Mouse (Mus musculus) thymus, adult 2 months (tissue): ENCODE data around the gene Nrip1. TPM values are rescaled to one million over a fixed set of nuclear protein-coding genes. Genes with fewer than 3 reads are reported as not detected.
A peak's percentile ranks its signal among the peaks of the same experiment; 100 is the strongest.

ENCODE experiments used
- DNase-seq: peaks from one replicate; pipeline ENCODE4 v3.0.0; 2021
- H3K27ac ChIP-seq: fragments of 200-500 bp; 2 replicates; pipeline ENCODE4 v1.5.1; 2012; ENCODE audit warnings: low read length, control low read depth; ENCODE audit not compliant: control insufficient read depth, insufficient read depth
- H3K27me3 ChIP-seq: fragments of 200-500 bp; 2 replicates; pipeline ENCODE4 v1.6.1; 2012; ENCODE audit warnings: mild to moderate bottlenecking, low read length, moderate library complexity, mixed read lengths; ENCODE audit not compliant: control insufficient read depth, insufficient read depth
- H3K36me3 ChIP-seq: fragments of 200-500 bp; 2 replicates; pipeline ENCODE4 v1.6.1; 2012; ENCODE audit warnings: mild to moderate bottlenecking, low read length, moderate library complexity; ENCODE audit not compliant: control insufficient read depth, insufficient read depth
- H3K4me1 ChIP-seq: fragments of 200-500 bp; replicated peaks from 2 replicates; pipeline ENCODE4 v1.6.1; 2012; ENCODE audit warnings: low read length; ENCODE audit not compliant: control insufficient read depth, insufficient read depth
- H3K4me3 ChIP-seq: fragments of 200-500 bp; 2 replicates; pipeline ENCODE4 v1.5.1; 2012; ENCODE audit warnings: mild to moderate bottlenecking, low read length, control low read depth, moderate library complexity; ENCODE audit not compliant: control insufficient read depth, insufficient read depth
- CTCF ChIP-seq: fragments of 200-500 bp; IDR thresholded peaks from 2 replicates; pipeline ENCODE4 v1.5.1; 2012; ENCODE audit warnings: mild to moderate bottlenecking, control low read depth, low read length, moderate library complexity, borderline replicate concordance; ENCODE audit not compliant: control insufficient read depth, poor library complexity, insufficient read depth; ENCODE audit errors: extremely low read depth
- POLR2A ChIP-seq: fragments of 200-500 bp; IDR thresholded peaks from 2 replicates; pipeline ENCODE4 v1.6.1; 2012; ENCODE audit warnings: mild to moderate bottlenecking, low read length, control low read depth, moderate library complexity; ENCODE audit not compliant: control insufficient read depth, poor library complexity, insufficient read depth; ENCODE audit errors: extremely low read depth
- WGBS: fragments of 180-500 bp; shearing (Covaris S2); methylation state at CpG from one replicate; pipeline ENCODE4 v1.1.7; 2018; 5-methylcytosine and 5-hydroxymethylcytosine counted together
- polyA plus RNA-seq: library from polyadenylated mRNA; depleted of rRNA; stranded (reverse); fragments of >200 nt; gene quantifications from 2 replicates; pipeline ENCODE4 v1.2.3, GENCODE M21; 2012

The Nrip1 gene
- polyA plus RNA-seq, 1 experiment, result 23.7 TPM

DNA sequence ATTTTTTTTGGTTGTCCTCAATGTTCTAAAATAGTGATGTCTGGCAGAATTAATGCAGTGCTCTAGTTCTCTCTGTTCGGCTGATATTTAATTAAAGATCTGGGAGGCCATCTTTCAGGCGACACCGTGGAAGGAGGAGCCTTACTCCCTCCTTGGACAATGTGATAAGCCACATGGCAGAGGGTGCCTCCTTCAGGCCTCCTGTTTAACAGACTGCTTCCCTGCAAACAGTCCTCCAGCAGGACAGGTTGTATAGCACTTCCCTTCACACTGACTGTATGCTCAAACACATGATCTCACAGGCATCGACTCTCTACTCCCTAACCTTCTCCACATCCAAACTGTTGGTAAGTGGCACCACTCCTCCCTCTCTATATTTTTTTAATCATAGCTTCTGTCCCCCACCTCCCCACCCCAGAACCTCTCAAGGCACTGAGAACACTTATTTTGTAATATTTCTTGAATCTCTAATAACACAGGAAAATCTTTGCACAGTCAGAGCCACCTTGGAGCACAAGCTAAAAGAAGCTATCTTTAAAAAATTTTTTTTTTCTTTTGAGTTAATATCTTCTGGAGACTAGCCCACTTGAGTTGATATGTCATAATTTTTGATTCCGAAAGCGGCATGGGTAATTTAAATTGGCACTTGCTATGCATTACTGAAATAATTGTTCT lies 3.4 kb downstream of the Nrip1 start:
- H3K4me3 ChIP-seq, result no peak overlapping the region
- no peak overlapping the region for H3K27ac ChIP-seq
- no peaks in the 10 kb centered on the region for H3K36me3 ChIP-seq
- WGBS, result 17% methylated on average over 6 of the region's 6 CpGs
- DNase-seq, result peak; percentile 47
- H3K4me1 ChIP-seq, result peaks cover 23% of the 10 kb centered on the region
- no peaks in the 10 kb centered on the region for H3K27me3 ChIP-seq
- TF ChIP-seq POLR2A (no peak), CTCF (no peak)

DNA sequence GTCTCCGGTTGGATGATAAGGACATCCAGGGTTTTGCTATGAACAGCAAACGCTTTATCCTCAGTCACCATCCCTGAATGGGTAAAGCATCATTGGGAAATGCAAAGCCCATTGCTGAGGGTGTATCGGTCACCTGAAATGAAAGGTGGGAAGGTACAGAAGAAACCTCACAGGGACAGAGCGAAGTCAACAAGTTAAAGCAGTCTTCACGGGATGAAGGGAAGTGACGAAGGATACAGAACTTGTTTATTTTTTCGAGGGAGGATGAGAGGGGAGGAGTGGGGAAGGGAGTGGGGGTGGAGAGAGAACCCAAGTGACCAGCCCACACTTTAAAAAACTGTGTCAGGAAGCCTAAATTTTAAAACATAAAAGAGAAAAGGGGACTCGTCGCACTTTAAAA lies 4.4 kb downstream of the Nrip1 start:
- peaks cover 25% of the 10 kb centered on the region for H3K4me1 ChIP-seq
- no peaks in the 10 kb centered on the region for H3K27me3 ChIP-seq
- no peak overlapping the region for H3K4me3 ChIP-seq
- TF ChIP-seq POLR2A (no peak), CTCF (no peak)
- H3K36me3 ChIP-seq, result no peaks in the 10 kb centered on the region
- 76% methylated on average over 9 of the region's 9 CpGs for WGBS
- no peak for DNase-seq
- no peak overlapping the region for H3K27ac ChIP-seq

DNA sequence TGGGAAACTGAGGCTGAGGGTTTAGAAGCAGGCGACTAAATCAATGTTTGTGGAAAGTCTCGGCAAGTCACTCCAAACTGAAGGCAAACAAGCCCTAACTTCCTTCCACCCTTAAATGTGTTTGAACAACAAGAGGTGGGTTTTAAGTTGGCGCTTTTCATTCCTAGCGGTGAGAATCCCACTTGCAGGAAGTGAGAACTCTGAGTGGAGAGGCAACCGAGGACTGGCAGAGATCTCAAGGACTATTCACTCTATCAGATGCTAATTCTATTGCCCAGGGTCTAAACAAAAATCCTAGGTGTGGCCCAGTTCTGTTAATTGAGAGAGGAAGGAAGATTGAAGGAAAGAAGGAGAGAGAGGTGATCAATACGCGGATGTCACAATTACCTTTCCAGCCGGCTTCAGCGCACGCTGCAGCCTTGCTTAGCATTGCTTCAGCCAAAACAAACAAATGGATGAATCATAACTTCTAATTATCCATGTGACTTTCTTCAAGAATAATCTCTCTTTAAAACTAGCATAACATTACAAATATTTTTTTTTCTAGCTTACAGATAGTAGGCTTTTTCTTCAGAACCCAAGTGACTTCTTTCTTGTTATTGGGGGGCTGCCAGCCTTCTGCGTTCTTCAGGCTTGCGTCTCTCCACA lies 6.2 kb downstream of the Nrip1 start:
- TF ChIP-seq POLR2A (no peak), CTCF (no peak)
- no peaks in the 10 kb centered on the region for H3K27me3 ChIP-seq
- no peak overlapping the region for H3K27ac ChIP-seq
- no peak for DNase-seq
- H3K4me1 ChIP-seq, result peaks cover 37% of the 10 kb centered on the region
- no peak overlapping the region for H3K4me3 ChIP-seq
- H3K36me3 ChIP-seq, result no peaks in the 10 kb centered on the region
- WGBS, result 86% methylated on average over 12 of the region's 12 CpGs

DNA sequence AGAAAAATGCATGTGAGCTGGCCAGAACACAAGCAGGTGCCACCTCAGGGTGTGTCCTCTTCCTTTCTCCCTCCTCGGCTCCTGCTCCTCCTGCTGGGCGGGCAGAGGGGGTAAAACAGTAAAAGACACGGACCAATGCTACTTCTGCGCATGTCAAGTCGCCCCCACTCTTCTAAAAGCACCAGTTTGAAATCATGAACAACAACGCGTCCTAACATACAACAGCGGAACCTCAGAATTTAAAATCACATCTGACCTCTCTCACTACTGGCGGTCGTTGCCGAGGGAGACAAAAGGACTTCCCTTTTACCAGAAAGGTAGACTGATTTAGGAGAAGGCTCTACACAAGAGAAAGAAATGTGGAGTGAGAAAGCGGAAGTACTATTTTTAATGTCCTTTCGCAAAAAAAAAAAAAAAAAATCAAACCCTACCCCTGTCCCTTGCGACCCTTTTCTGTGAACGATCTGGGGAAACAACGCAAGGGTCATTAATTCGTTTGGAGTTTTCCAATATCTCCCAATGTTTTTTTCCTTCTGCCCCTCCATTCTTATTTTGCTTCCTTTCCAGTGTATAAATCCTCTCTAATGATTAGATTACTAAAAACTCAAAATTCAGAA lies 7.7 kb downstream of the Nrip1 start:
- WGBS, result 8% methylated on average over 17 of the region's 17 CpGs
- Histone ChIP-seq H3K4me3 (peak overlapping the region; percentile 22; the same call in 1 of the 2 replicates), H3K36me3 (no peaks in the 10 kb centered on the region), H3K4me1 (peaks cover 46% of the 10 kb centered on the region), H3K27me3 (no peaks in the 10 kb centered on the region), H3K27ac (peak overlapping the region; percentile 44; the same call in 1 of the 2 replicates)
- DNase-seq, result peak; percentile 53
- no peak for TF ChIP-seq POLR2A
- TF ChIP-seq CTCF, result no peak

DNA sequence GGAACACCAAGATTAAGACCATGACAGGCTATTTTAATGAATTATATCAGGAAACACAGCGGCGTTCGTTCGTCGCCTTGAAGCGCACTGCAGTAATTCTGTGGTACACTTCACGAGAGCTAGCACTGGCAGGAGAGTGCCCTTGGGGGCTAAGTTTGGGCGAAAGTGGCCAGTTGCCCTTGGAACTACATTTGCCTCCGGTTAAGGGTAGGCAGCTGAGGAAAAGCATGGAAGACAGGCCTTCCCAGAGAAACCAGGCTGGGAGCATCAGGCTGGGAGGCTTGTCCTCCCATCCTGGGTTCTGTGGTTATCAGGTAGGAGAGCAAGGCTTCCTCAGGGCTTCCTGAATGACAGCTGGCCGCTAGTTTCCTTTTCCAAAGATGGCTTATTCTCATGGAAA lies 8.4 kb downstream of the Nrip1 start:
- Histone ChIP-seq H3K4me1 (peaks cover 49% of the 10 kb centered on the region), H3K27ac (no peak overlapping the region), H3K36me3 (no peaks in the 10 kb centered on the region), H3K4me3 (no peak overlapping the region), H3K27me3 (no peaks in the 10 kb centered on the region)
- no peak for TF ChIP-seq POLR2A
- no peak for TF ChIP-seq CTCF
- WGBS, result 85% methylated on average over 10 of the region's 10 CpGs
- no peak for DNase-seq

DNA sequence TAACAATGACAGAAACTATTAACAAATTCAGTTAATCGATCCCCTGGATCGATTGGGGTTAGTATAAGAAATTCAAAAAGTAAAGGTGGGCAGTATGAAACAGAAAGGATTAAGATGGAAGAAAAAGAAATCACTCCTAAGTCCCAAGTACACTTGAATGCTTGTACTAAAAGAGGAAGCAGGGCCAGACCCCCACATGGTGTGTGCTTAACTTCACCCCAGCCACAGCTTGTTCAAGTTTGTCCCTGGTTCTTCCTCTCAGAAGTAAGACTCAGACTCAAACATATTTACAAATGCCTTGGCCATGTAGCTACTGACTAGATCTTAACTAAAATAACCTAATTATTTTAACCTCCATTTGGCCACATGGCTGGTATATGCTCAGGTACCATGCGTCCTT lies 10.0 kb downstream of the Nrip1 start:
- no peak overlapping the region for H3K27ac ChIP-seq
- H3K4me3 ChIP-seq, result no peak overlapping the region
- TF ChIP-seq POLR2A (no peak), CTCF (no peak)
- peaks cover 45% of the 10 kb centered on the region for H3K4me1 ChIP-seq
- WGBS, result 83% methylated on average over 3 of the region's 3 CpGs
- no peaks in the 10 kb centered on the region for H3K36me3 ChIP-seq
- DNase-seq, result no peak
- no peaks in the 10 kb centered on the region for H3K27me3 ChIP-seq
